Mouse (Mus musculus) heart, postnatal 10 days (tissue): ENCODE measurements around the gene Lcn8. TPM values are rescaled to one million over a fixed set of nuclear protein-coding genes. Genes with fewer than 3 reads are reported as not detected.
"Not testable (repeated sequence)": the region's sequence is repeated elsewhere in the genome, so short reads cannot be mapped to it uniquely, and the experiment has no call there.

Experiments used
- DNase-seq, 2 experiments: peaks; one replicate each; pipeline ENCODE4 v3.0.0; 2021
- intact Hi-C: fragments of 180-260 bp; cut with DNase I; formaldehyde crosslinking; loops from one replicate; pipeline ENCODE4 v1.15.1; 2025
- total RNA-seq, 2 experiments: library from RNA; stranded (reverse); gene quantifications; 2 replicates each; pipeline ENCODE4 v1.2.3; 2021

Lcn8 gene
- total RNA-seq, 2 experiments from 2014 or later = 0.99 to 1.0 TPM

DNA sequence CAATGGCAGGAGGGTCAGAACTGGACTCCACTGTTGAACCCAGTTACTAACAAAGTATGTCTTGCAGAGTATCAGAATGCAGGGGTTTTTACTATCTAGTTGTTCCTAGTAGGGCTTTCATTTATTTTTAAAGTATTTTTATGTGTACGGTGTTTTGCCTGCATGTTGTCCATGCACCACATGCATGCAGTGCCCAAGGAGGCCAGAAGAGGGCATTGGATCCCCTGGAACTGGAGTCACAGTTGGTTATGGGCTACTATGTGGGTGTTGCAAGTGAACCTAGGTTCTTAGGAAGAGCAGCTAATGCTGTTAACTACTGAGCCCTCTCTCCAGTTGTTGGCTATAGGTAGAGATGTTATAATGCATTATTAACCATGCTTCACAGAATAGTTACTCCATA, 10.6 kb downstream of the Lcn8 start:
- intact Hi-C loops = no loop called here

DNA sequence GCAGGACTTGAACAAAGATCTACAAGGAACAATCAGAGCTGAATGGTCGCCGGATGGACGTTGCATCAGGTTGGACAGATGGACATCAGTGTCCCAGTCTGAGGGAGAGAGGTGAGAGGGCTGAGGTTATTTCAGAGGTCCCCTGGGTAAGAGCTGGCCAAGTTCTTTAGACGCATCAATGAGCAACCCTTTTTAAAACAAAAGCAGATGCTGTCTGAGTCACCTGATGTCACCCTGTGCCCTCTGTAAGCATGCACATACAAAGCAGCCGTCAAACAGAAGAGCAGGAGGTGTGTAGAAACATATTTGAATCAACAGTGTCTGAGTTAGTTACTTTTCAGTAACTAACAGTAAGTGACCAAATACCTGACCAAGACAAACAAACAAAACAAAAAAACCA, 11.2 kb downstream of the Lcn8 start:
- no peak for DNase-seq
- intact Hi-C loops = no loop called here

More for the DNA sequence above, 10.6 kb downstream of the Lcn8 start:
- peak; percentile 55 to 72 for DNase-seq

DNA sequence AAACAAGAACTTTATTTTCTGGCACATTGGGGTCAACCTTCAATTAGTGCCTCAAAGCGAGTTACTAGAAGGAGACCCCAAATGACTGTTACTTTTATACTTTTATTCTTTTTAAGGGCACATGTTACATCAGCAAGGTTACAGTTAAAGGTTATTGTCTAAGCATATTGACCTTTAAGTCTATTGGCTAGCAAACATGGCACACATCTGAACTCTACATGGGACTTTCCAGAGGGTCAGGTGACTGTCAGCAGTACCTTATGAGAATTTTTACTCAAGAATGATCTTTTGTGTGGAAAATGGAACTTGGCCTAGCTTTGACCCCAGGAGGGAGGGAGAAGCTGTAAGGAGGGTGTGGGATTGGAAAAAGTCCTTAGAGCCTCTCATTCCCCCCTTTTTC, 13.6 kb downstream of the Lcn8 start:
- intact Hi-C loops = no loop called here
- DNase-seq = no peak

DNA sequence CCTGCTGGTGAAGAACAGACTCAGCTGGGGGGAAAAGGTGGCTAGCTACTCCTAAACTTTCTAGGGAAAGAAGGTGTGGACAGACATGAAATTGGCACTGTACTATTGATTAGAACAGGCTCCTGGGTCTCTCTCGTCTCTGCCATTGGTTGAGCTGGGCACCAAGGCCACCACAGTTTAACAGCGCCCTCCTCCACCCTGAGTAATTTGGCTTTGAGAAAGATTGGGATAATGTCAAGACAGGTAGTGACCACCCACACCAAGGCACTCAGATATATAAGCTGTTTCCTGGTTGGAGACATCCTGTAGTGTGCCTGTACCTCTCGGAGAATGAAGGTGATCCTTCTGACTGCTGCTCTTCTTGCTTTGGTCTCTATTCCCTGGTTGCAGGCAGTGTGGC, 23.6 kb downstream of the Lcn8 start, which contains the start of gene Lcn6:
Lcn6 (plus strand) TSS at position 301 of the 400 bp plus-strand sequence.
- no peak for DNase-seq
- intact Hi-C loops = no loop called here

DNA sequence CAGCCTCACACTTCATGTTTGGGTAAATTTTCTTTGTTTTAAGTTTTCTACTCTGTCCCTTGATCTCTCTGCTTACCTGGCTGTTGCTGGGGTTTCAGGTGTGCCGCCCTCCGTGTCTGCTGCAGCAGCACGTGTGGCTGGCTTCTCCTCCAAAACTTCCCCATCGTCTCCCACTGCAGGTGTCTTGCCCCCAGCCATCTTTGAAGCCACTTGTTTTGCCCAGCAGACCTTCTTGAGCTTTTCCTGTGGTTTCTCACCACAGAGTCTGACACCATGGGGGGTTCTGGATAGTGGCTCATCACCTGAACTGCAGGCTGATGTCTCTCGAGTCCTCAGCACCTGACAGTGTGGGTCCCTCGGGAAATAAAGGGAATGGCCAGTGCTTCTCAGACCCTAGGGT, 26.6 kb downstream of the Lcn8 start:
- intact Hi-C loops = no loop called here

DNA sequence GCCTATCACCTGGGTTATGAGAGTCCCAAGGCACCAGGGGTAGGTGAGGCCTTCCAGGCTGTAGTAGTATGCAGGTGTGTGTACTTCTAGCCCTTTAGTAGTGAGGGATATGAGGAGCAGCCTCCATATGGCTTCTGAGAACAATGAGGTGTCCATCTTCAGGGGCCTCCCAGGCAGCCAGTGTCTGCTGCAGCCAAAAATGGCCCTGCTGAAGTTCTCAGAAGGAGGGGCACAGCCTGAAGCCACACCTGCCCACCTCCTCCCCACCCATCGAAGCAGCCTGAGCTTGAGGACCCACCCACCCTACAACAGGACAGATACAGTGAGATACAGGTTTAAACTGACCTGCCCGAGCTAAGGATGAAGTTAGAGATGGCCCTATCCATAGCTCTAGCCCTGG, 29.5 kb downstream of the Lcn8 start, which contains the start of gene Lcn10:
Lcn10 (plus strand) TSS at position 301 of the 400 bp plus-strand sequence.
- DNase-seq = no peak
- intact Hi-C loops = no loop called here

More for the DNA sequence above, 26.6 kb downstream of the Lcn8 start:
- no peak for DNase-seq

DNA sequence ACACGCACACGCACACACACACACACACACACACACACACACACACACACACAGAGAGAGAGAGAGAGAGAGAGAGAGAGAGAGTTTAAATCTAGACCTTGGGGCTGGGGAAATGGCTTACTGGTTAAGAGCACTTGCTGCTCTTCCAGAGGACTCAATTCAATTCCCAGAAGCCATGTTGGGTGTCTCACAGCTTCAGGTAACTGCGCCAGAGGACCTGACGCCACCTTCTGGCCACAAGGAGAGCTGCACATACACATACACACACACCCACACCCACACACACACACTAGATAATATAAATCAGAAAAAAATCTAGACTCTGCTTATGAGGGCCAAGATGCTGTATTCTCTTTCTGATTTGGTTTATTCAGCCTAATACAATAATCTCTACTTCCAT, 34.0 kb downstream of the Lcn8 start:
- intact Hi-C loops = no loop called here
- no peak for DNase-seq

DNA sequence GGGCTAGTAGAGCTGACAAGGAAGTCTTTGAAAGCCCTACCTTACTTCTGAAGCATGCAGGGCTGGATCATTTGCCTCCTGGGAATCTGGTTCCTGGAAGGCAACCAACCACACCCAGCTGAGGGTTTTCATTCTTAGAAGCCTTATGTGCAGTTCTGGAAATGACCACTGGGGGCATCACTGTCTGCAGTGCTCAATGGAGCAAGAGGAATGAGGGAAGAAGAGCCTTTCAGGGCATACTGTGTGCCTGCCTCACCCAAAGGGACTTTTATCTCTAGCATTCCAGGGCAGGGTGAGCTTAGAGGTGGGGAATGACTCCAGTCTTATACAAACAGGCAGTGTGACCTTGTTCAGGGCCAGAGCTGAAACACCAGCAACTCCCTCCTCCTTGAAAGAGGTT, 41.7 kb downstream of the Lcn8 start:
- peak; percentile 70 to 83 for DNase-seq
- intact Hi-C loops = no loop called here

DNA sequence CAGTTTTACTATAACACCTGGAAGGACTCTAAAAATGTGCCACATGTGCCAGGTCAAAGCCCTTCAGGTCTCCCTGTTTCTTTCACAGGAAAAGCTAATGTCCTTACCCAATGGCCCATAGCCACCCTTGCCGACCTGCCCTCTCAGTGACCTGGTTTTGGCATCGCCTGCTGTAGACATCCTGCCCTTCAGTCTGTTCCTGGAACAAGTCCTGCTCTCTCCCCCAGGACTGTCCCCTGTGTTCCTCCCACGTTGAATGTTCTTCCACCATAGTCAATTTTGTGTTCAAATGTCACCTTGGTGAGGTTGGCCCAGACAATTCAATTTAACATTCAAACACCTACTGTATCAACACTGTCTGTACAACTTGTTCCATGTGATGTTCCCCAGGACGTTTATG, 44.0 kb downstream of the Lcn8 start:
- no peak for DNase-seq
- intact Hi-C loops = no loop called here

DNA sequence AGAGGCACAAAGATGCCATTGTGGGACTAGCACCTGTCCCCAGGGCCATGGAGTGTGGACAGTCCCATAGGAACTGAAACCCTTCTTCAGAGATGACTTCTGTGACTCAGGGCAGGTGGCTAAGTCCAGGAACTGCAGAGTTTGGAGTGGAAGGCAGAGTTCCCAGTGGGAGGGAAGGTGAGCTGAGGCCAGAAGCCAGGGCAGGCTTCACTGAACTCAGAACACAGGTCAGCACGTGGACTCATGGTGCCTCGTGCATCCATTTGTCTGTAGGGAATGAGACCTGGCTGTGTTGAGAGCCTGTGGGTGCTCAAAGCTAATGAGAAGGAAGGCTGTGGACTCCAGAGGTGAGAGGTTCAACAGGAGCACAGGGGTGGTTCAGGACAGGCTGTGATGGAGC, 45.8 kb downstream of the Lcn8 start:
- intact Hi-C loops = loop anchor here (2.0 kb wide), 1 partner anchor 54 kb away; no protein-coding TSS in a partner anchor
- no peak for DNase-seq

DNA sequence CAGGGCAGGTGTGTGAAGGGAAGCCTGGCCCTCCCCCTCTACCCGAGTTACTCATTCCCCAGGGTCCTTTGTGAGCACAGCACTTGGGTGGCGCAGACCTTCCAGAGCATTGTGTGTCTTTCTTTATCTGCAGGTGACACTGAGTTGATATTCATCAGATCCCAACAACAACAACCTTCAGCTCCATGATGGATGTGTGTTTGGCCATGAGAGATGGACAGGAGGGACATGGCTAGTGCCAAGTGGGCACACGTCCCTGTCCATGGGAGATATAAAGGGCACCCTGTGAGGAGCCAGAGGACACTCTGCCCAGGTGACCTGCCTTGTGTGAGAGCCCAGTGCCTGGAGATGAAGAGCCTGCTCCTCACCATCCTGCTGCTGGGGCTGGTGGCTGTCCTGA, 46.8 kb downstream of the Lcn8 start, which contains the start of gene Obp2a:
Obp2a (plus strand) TSS at position 301 of the 400 bp plus-strand sequence.
- not testable (repeated sequence) for DNase-seq
- intact Hi-C loops = loop anchor here (2.0 kb wide), 1 partner anchor 53 kb away; no protein-coding TSS in a partner anchor

DNA sequence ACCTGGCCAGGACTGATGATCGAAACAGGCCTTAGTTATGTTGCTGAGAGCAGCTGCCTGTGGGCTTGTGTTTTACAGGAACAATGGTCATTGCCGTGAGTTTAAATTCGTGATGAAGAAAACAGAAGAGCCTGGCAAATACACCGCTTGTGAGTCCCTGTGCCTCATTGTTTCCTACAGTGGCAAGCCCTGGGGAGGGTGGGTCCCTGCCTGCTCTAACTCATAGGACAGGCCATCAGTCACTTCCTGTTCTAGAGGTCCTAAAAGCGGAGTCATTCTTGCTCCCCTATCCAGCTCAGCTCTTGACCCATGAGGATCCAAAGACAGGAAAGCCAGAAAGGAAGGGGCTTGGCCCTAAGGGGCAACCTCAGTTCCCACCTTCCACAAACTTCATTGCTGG, 48.1 kb downstream of the Lcn8 start:
- DNase-seq = peak in 1 of 2 experiments; percentile 16
- intact Hi-C loops = no loop called here

DNA sequence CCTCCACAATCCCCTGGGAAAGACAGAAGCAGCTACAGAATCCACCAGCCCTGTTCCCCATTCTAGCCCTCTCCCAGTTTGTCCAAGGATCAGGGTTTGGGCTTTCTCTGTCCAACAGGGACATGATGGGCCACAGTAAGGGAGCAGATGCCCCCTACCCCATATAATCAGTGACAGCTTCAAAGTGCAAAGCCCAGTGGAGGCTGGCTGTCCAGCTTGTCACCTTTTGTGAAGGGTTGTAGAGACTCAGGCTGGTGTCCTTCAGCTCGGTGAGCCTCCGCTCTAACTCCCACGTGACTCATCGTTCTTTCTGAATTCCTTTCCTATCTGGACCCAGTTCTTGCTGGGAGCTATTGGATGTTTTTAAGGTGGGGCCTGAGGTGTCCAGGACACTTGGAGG, 50.8 kb downstream of the Lcn8 start:
- intact Hi-C loops = no loop called here
- no peak for DNase-seq

Other genes with a start within 250 kb of the Lcn8 start
- gene Fut7, start 229.9 kb upstream of the Lcn8 start, total RNA-seq = under 1 TPM in 1 of 2 experiments, not detected in 1; 0.12 TPM
- gene Abca2, start 224.4 kb upstream of the Lcn8 start, total RNA-seq = 10 to 100 TPM; 21.2 to 21.9 TPM
- 1 to 10 TPM; 3.3 to 3.7 TPM for gene Clic3, start 196.3 kb upstream of the Lcn8 start, total RNA-seq
- gene Paxx, start 192.0 kb upstream of the Lcn8 start, total RNA-seq = 10 to 100 TPM; 33.3 to 39.5 TPM
- gene Ptgds, start 183.1 kb upstream of the Lcn8 start, total RNA-seq = 100 to 1,000 TPM in 1 of 2 experiments, 10 to 100 TPM in 1; 75.1 to 110 TPM
- gene Lcn12, start 159.2 kb upstream of the Lcn8 start, total RNA-seq = not detected
- 10 to 100 TPM; 93.1 to 93.4 TPM for gene Fbxw5, start 152.4 kb upstream of the Lcn8 start, total RNA-seq
- under 1 TPM; 0.52 to 0.53 TPM for gene C8g, start 151.4 kb upstream of the Lcn8 start, total RNA-seq
- gene Traf2, start 106.2 kb upstream of the Lcn8 start, total RNA-seq = 10 to 100 TPM; 16.1 to 18.3 TPM
- 100 to 1,000 TPM; 188 to 189 TPM for gene Edf1, start 95.3 kb upstream of the Lcn8 start, total RNA-seq
- gene Mamdc4, start 78.3 kb upstream of the Lcn8 start, total RNA-seq = 1 to 10 TPM; 1.8 to 2.2 TPM
- 100 to 1,000 TPM in 1 of 2 experiments, 10 to 100 TPM in 1; 93.8 to 101 TPM for gene Phpt1, start 77.9 kb upstream of the Lcn8 start, total RNA-seq
- under 1 TPM; 0.10 to 0.12 TPM for gene Ajm1, start 71.4 kb upstream of the Lcn8 start, total RNA-seq
- gene Rabl6, start 44.6 kb upstream of the Lcn8 start, total RNA-seq = 10 to 100 TPM; 49.4 to 57.6 TPM
- gene Ccdc183, start 35.4 kb upstream of the Lcn8 start, total RNA-seq = not detected
- gene Tmem141, start 31.1 kb upstream of the Lcn8 start, total RNA-seq = 10 to 100 TPM; 22.1 to 24.6 TPM
- gene Fcna, start 25.1 kb upstream of the Lcn8 start, total RNA-seq = 1 to 10 TPM; 2.7 to 3.7 TPM
- not detected for gene Lcn5, start 4.8 kb downstream of the Lcn8 start, total RNA-seq
- not detected for gene Lcn6, start 23.7 kb downstream of the Lcn8 start, total RNA-seq
- not detected for gene Lcn10, start 29.6 kb downstream of the Lcn8 start, total RNA-seq
- gene Obp2a, start 46.9 kb downstream of the Lcn8 start, total RNA-seq = not detected
- gene Bmyc, start 53.6 kb downstream of the Lcn8 start, total RNA-seq = 10 to 100 TPM; 14.6 to 15.6 TPM
- not detected for gene Obp2b, start 83.9 kb downstream of the Lcn8 start, total RNA-seq
- not detected for gene Lcn3, start 112.4 kb downstream of the Lcn8 start, total RNA-seq
- not detected for gene Lcn11, start 123.9 kb downstream of the Lcn8 start, total RNA-seq
- not detected for gene Gm13539, start 129.1 kb downstream of the Lcn8 start, total RNA-seq
- not detected for gene Glt6d1, start 162.7 kb downstream of the Lcn8 start, total RNA-seq
- not detected for gene Lcn9, start 170.0 kb downstream of the Lcn8 start, total RNA-seq
- not detected for gene Sohlh1, start 194.1 kb downstream of the Lcn8 start, total RNA-seq
- 1 to 10 TPM in 1 of 2 experiments, under 1 TPM in 1; 0.62 to 1.1 TPM for gene Kcnt1, start 210.6 kb downstream of the Lcn8 start, total RNA-seq